Mouse (Mus musculus): ENCODE measurements around the gene Acp1. TPM values are rescaled to one million over a fixed set of nuclear protein-coding genes. Genes with fewer than 3 reads are reported as not detected.

The Acp1 gene
- 203 and 222 TPM in 2 replicates for polyA plus RNA-seq (2014; fragmentation: Nextera tagmentation; extraction: Ambion mirVana)

DNA sequence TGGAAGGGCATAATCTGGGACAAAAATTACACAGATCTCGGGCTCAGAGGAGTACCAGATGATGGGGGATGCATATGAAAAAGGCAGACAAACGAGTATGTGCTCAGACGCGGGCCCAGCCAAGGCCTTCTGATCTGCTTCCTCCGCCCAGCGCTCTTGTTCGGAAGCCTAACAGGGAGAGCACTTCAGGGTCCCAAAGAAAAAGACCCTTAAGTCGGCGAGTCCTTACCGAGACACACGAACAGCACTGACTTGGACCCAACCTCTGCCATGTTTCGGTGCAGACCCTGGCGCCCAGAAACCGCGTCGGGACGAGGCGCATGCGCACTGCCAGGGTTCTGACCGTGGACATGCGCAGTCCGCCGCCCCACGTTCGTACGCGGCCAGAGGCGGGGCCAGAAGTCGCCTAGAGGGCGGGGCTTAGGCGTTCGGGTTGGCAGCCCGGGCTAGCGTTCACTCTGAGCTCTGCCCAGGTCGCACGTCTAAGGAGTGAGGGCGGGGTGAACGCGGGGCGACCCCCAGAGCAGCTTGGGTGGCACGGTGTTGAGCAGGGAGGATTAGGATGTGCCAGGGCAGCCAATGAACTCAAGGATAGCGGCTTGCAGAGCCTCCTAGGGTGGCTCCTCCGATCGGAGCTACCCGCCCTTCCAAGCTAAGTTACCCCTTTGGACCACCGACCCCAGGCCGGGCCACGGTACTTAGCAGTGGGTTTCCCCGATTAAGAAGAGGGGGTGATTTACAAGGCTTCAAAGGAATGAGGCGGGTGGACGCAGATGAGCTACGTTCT is at the start of gene Acp1, which contains the start of gene Sh3yl1:
Gene Acp1, minus strand, starts transcription at position 329 of the 787 bp plus-strand sequence.
Gene Sh3yl1, plus strand, starts transcription at position 408 of the 787 bp plus-strand sequence.
- WGBS = under 1% methylated on average over 47 of the region's 52 CpGs
- peak within 1 kb of the TSS; percentile 49 for H3K4me3 ChIP-seq (ENCODE audit: low read depth, low read length)
- ATAC-seq (ENCODE audit: low FRiP score) = peak; percentile 98
- H3K9me3 ChIP-seq (ENCODE audit: control insufficient read depth, low read length) = no peaks in the 10 kb centered on the region
- peak within 1 kb of the TSS; percentile 86 for H3K9ac ChIP-seq (ENCODE audit: low read length)
- peaks cover 6% of the 10 kb centered on the region; the same call in 1 of the 2 replicates for H3K4me1 ChIP-seq (ENCODE audit: control insufficient read depth, insufficient read depth, low read length)
- H3K36me3 ChIP-seq (ENCODE audit: control insufficient read depth, insufficient read depth, low read length) = no peaks in the 10 kb centered on the region
- H3K27me3 ChIP-seq (ENCODE audit: control insufficient read depth, insufficient read depth, low read length) = no peaks in the 10 kb centered on the region
- peak; percentile 100 for DNase-seq (ENCODE audit: low spot score, missing footprints)
- H3K27ac ChIP-seq (ENCODE audit: low read depth, low read length) = no peak within 1 kb of the TSS
- peak within 1 kb of the TSS; percentile 75 for H3K4me2 ChIP-seq

DNA sequence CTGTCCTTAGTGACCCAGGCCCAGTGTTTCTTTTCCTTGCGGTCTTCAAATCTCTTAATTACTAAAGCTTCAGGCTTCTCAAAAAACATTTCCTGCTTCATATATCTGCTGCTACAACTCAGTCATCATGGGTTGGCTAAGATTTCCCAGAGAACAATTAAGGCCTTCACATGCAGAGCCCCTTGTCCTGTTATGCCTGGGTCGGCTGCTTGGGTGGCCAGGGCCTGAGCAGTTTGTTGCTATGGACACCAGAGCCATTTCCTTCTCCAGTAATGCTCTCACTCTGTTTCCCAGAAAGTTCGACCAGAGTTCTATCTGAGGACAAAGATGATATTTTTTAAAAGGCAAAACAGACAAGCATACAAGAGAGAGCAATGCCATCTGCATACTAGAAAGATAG is 32.8 kb upstream of the Acp1 start:
- H3K9ac ChIP-seq (ENCODE audit: low read length) = no peak overlapping the region
- H3K4me3 ChIP-seq (ENCODE audit: low read depth, low read length) = no peak overlapping the region
- H3K27ac ChIP-seq (ENCODE audit: low read depth, low read length) = no peak overlapping the region
- H3K4me2 ChIP-seq = no peak overlapping the region
- ATAC-seq (ENCODE audit: low FRiP score) (no peak), DNase-seq (ENCODE audit: low spot score, missing footprints) (no peak)
- 66% methylated on average over 3 of the region's 3 CpGs for WGBS
- H3K36me3 ChIP-seq (ENCODE audit: control insufficient read depth, insufficient read depth, low read length) = no peaks in the 10 kb centered on the region
- H3K9me3 ChIP-seq (ENCODE audit: control insufficient read depth, low read length) = no peaks in the 10 kb centered on the region
- H3K4me1 ChIP-seq (ENCODE audit: control insufficient read depth, insufficient read depth, low read length) = no peaks in the 10 kb centered on the region
- no peaks in the 10 kb centered on the region for H3K27me3 ChIP-seq (ENCODE audit: control insufficient read depth, insufficient read depth, low read length)

DNA sequence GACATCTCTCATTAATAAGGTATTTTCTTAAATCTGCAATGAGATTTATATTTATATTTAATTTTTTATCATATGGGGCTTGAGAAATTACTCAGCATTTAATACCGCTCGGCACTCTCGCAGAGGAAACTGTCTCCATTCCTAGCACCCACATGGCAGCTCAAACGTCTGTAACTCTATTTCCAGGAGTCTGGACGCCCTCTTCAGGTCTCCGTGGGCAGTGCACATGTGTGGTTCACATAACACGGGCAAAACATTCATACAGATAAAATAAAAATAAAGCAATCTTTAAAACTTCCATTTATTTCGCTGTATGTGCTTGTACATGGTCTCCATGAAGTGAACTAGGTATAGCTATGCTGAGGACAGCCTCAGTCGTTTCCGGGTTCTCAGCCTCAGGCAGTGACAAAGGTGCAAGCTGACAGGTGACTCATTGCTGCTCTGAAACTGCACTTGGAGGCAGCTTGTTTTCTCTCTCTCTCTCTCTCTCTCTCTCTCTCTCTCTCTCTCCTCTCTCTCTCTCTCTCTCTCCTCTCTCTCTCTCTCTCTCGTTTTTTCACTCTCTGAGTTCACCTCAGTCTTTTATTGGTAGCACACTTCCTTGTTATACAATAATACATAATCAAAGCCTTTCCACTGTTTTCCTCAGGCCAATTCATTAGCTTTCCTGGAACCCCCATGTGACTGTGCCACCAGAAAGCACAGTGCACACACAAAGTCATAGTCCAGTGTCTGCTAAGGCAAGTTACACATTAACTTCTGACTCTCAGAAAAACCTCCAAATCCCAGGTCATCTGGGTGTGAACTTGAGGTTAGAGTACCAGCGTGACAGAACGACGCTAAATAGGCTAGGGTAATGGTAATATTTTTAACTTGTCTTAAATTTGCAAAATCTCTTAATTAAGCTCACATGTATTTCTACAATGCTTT is 31.9 kb upstream of the Acp1 start:
- H3K9me3 ChIP-seq (ENCODE audit: control insufficient read depth, low read length) = no peaks in the 10 kb centered on the region
- ATAC-seq (ENCODE audit: low FRiP score) (no peak), DNase-seq (ENCODE audit: low spot score, missing footprints) (no peak)
- no peaks in the 10 kb centered on the region for H3K27me3 ChIP-seq (ENCODE audit: control insufficient read depth, insufficient read depth, low read length)
- H3K4me1 ChIP-seq (ENCODE audit: control insufficient read depth, insufficient read depth, low read length) = no peaks in the 10 kb centered on the region
- H3K4me3 ChIP-seq (ENCODE audit: low read depth, low read length) = no peak overlapping the region
- no peak overlapping the region for H3K9ac ChIP-seq (ENCODE audit: low read length)
- 88% methylated on average over 14 of the region's 14 CpGs for WGBS
- H3K36me3 ChIP-seq (ENCODE audit: control insufficient read depth, insufficient read depth, low read length) = no peaks in the 10 kb centered on the region
- H3K27ac ChIP-seq (ENCODE audit: low read depth, low read length) = no peak overlapping the region
- no peak overlapping the region for H3K4me2 ChIP-seq

DNA sequence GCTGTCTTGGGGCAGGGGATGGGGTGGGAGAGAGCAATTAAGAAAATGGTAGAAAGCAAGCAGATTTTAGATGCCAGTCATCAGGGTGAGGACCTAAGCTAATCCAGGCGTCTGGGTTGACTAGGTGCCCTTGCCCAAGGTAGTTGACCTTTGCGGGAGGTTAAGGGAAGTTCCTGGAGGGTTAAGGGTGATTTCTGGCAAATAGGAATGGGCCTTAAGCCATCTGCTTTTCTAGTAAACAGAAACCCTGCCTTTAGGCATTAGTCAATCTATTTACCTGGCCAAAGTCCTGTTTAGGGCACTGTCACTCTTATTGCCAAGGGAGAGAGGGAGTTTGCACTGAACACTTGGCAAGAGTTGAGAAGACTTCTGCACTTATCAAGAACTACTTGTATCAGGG is 25.5 kb upstream of the Acp1 start:
- ATAC-seq (ENCODE audit: low FRiP score) = no peak
- no peak overlapping the region for H3K4me2 ChIP-seq
- no peaks in the 10 kb centered on the region for H3K4me1 ChIP-seq (ENCODE audit: control insufficient read depth, insufficient read depth, low read length)
- no peak overlapping the region for H3K4me3 ChIP-seq (ENCODE audit: low read depth, low read length)
- H3K9me3 ChIP-seq (ENCODE audit: control insufficient read depth, low read length) = no peaks in the 10 kb centered on the region
- H3K27me3 ChIP-seq (ENCODE audit: control insufficient read depth, insufficient read depth, low read length) = no peaks in the 10 kb centered on the region
- H3K9ac ChIP-seq (ENCODE audit: low read length) = no peak overlapping the region
- 77% methylated on average over 2 of the region's 2 CpGs for WGBS
- no peak for DNase-seq (ENCODE audit: low spot score, missing footprints)
- no peaks in the 10 kb centered on the region for H3K36me3 ChIP-seq (ENCODE audit: control insufficient read depth, insufficient read depth, low read length)
- H3K27ac ChIP-seq (ENCODE audit: low read depth, low read length) = no peak overlapping the region

DNA sequence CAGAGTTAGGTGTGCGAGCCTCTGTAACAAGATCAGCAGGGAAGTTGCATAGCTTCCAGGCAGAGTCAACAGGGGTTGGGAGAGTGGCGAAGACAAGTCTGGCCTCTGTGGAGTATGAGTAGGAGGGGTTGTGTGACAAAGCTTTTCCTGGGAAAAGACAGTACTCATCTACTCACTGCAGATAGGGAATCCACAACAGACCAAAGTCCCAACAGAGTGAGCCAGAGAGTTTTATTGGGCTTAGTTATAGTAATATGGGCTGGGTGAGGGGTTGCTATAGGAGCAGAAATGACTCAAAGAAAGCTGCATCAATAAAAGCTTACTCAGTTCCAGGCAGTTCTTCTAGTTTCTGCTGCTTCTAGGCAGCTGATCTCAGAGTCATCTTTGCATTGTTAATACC is 21.9 kb upstream of the Acp1 start:
- H3K9ac ChIP-seq (ENCODE audit: low read length) = no peak overlapping the region
- WGBS = 74% methylated on average over 2 of the region's 2 CpGs
- H3K9me3 ChIP-seq (ENCODE audit: control insufficient read depth, low read length) = no peaks in the 10 kb centered on the region
- H3K36me3 ChIP-seq (ENCODE audit: control insufficient read depth, insufficient read depth, low read length) = no peaks in the 10 kb centered on the region
- H3K4me2 ChIP-seq = no peak overlapping the region
- DNase-seq (ENCODE audit: low spot score, missing footprints) = no peak
- no peak for ATAC-seq (ENCODE audit: low FRiP score)
- no peak overlapping the region for H3K27ac ChIP-seq (ENCODE audit: low read depth, low read length)
- no peaks in the 10 kb centered on the region for H3K4me1 ChIP-seq (ENCODE audit: control insufficient read depth, insufficient read depth, low read length)
- H3K4me3 ChIP-seq (ENCODE audit: low read depth, low read length) = no peak overlapping the region
- no peaks in the 10 kb centered on the region for H3K27me3 ChIP-seq (ENCODE audit: control insufficient read depth, insufficient read depth, low read length)

DNA sequence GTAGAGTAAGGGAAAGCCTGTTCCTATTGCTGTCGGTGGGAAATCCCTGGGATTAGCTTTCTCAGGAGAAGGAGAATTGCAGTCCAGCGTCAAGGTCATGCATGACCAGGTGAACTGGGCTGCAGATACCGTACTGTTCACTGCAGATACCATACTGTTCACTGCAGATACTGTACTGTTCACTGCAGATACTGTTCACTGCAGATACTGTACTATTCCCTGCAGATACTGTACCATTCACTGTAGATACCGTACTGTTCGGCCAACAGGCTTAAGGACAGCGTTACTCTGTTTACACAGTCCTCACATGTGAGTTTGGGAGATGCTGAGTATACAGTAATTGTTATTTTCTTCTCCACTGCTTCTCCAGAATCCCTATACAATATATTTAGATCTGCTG is 16.8 kb upstream of the Acp1 start:
- no peak for ATAC-seq (ENCODE audit: low FRiP score)
- no peaks in the 10 kb centered on the region for H3K4me1 ChIP-seq (ENCODE audit: control insufficient read depth, insufficient read depth, low read length)
- WGBS = 87% methylated on average over 6 of the region's 6 CpGs

DNA sequence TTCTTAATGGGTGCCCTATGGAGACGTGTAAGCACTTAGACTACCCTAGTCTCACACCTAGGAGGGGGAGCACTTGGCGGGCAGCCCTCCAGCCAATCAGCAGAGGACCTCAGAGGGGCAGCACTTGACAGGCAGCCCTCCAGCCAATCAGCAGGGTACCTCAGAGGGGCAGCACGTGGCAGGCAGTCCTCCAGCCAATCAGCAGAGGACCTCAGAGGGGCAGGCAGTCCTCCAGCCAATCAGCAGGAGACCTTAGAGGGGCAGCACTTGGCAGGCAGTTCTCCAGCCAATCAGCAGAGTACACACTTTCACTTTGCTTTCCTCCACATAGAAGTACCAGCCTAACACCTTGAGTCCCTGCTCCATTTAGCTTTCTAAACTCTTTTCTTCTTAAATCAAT is 11.0 kb upstream of the Acp1 start:
- no peak for DNase-seq (ENCODE audit: low spot score, missing footprints)
- Histone ChIP-seq H3K9ac (ENCODE audit: low read length) (no peak overlapping the region), H3K4me3 (ENCODE audit: low read depth, low read length) (no peak overlapping the region), H3K27me3 (ENCODE audit: control insufficient read depth, insufficient read depth, low read length) (no peaks in the 10 kb centered on the region), H3K36me3 (ENCODE audit: control insufficient read depth, insufficient read depth, low read length) (no peaks in the 10 kb centered on the region), H3K4me1 (ENCODE audit: control insufficient read depth, insufficient read depth, low read length) (no peaks in the 10 kb centered on the region), H3K4me2 (no peak overlapping the region), H3K9me3 (ENCODE audit: control insufficient read depth, low read length) (no peaks in the 10 kb centered on the region), H3K27ac (ENCODE audit: low read depth, low read length) (no peak overlapping the region)
- no peak for ATAC-seq (ENCODE audit: low FRiP score)
- 82% methylated on average over 3 of the region's 3 CpGs for WGBS

More for the DNA sequence above, 16.8 kb upstream of the Acp1 start:
- no peak for DNase-seq (ENCODE audit: low spot score, missing footprints)
- Histone ChIP-seq H3K9me3 (ENCODE audit: control insufficient read depth, low read length) (no peaks in the 10 kb centered on the region), H3K36me3 (ENCODE audit: control insufficient read depth, insufficient read depth, low read length) (no peaks in the 10 kb centered on the region), H3K4me3 (ENCODE audit: low read depth, low read length) (no peak overlapping the region), H3K4me2 (no peak overlapping the region), H3K27me3 (ENCODE audit: control insufficient read depth, insufficient read depth, low read length) (no peaks in the 10 kb centered on the region), H3K9ac (ENCODE audit: low read length) (no peak overlapping the region), H3K27ac (ENCODE audit: low read depth, low read length) (no peak overlapping the region)

DNA sequence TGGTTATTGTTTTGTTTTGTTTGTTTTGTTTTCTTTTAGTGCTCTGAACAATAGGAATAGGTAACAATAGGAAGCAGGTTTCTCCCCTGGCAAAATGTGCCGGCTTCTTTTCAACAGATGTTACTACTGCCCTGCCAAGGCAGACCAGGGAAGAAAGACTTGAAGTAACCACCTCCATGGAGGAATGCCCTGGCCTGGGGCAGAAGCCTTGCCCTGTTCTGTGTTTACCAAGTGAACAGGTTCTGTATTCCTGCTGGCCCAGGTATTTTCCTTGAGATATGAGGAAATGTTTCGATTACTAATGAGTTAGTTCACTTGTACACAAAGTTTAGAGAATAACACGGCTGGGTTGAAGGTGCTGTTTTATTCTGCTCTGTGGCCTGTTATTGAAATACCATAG is 1.5 kb upstream of the Acp1 start:
- no peaks in the 10 kb centered on the region for H3K27me3 ChIP-seq (ENCODE audit: control insufficient read depth, insufficient read depth, low read length)
- H3K4me3 ChIP-seq (ENCODE audit: low read depth, low read length) = no peak overlapping the region
- H3K9me3 ChIP-seq (ENCODE audit: control insufficient read depth, low read length) = no peaks in the 10 kb centered on the region
- no peak overlapping the region for H3K27ac ChIP-seq (ENCODE audit: low read depth, low read length)
- H3K9ac ChIP-seq (ENCODE audit: low read length) = no peak overlapping the region
- H3K36me3 ChIP-seq (ENCODE audit: control insufficient read depth, insufficient read depth, low read length) = no peaks in the 10 kb centered on the region
- peak overlapping the region; percentile 75; the same call in 1 of the 2 replicates for H3K4me2 ChIP-seq
- DNase-seq (ENCODE audit: low spot score, missing footprints) = no peak
- peaks cover 6% of the 10 kb centered on the region; the same call in 1 of the 2 replicates for H3K4me1 ChIP-seq (ENCODE audit: control insufficient read depth, insufficient read depth, low read length)
- WGBS = 71% methylated on average over 3 of the region's 3 CpGs
- ATAC-seq (ENCODE audit: low FRiP score) = no peak

DNA sequence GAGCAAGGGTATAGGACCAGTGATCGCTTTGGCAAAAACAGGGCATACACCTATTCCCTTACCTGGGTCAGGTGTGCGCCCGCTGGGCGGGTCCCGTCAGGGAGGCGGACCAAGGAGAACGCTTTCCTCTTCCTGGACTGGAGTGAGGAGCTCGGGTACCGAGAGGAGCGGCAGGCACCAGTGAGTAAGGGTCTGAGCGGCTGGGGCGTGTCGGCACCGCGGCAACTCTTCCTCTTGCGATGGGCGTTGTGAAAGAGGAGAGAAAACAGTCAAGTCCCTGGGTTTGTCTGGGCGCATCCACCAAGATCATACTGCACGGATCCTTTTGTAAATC is 626 bp upstream of the Acp1 start:
- no peaks in the 10 kb centered on the region for H3K9me3 ChIP-seq (ENCODE audit: control insufficient read depth, low read length)
- peak overlapping the region; percentile 49 for H3K4me3 ChIP-seq (ENCODE audit: low read depth, low read length)
- peaks cover 6% of the 10 kb centered on the region; the same call in 1 of the 2 replicates for H3K4me1 ChIP-seq (ENCODE audit: control insufficient read depth, insufficient read depth, low read length)
- H3K36me3 ChIP-seq (ENCODE audit: control insufficient read depth, insufficient read depth, low read length) = no peaks in the 10 kb centered on the region
- no peak overlapping the region for H3K27ac ChIP-seq (ENCODE audit: low read depth, low read length)
- DNase-seq (ENCODE audit: low spot score, missing footprints) (no peak), ATAC-seq (ENCODE audit: low FRiP score) (no peak; the same call in 1 of the 2 replicates)
- H3K9ac ChIP-seq (ENCODE audit: low read length) = peak overlapping the region; percentile 86
- H3K4me2 ChIP-seq = peak overlapping the region; percentile 75
- no peaks in the 10 kb centered on the region for H3K27me3 ChIP-seq (ENCODE audit: control insufficient read depth, insufficient read depth, low read length)
- under 1% methylated on average over 19 of the region's 19 CpGs for WGBS

Data from midbrain, embryonic 11.5 days (tissue).